Mouse (Mus musculus): ENCODE data around the gene Dlgap1. TPM values are rescaled to one million over a fixed set of nuclear protein-coding genes. Genes with fewer than 3 reads are reported as not detected.

Gene Dlgap1
- polyA plus RNA-seq (2017; shearing (Covaris generic)), result not detected

DNA sequence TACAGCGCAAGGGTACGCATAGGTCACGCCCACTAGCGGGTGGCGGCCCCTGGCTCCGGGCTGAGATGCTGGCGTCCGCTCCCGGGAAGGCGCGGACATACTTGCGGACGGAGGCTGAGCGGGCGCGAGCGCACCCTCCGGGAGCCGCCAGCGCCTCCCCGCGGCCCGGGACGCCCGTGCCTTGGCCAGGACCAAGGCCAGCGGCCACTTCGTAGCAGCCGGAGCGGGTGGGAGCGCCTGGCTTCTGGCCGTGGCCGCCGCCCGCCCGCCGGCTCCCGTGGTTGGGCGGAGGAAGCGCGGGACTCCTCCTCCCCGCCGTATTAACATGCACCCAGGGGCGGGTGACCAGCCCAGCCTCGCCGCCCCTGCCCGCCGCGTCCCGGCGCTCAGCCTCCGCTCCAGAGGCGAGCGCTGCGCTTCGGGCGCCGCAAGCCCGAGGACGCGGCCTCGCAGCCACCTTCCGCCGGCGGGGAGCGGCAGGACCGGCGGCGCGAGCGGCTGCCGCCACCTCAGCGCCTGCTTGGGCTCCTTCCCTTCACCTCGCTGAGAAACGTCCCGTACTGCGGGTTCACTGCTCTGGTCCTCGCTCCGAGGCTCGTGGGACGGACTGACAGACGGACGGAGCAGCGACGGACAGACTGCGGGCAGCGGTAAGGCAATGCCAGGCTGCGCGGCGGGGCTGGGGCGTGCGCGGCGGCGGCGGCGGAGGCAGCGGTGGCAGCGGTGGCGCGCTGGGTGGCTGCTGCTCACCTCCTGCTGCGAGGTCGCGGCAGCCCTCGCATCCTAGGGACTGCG, at the start of gene Dlgap1:
Dlgap1 (plus strand) TSS at position 53 of the 795 bp plus-strand sequence.

DNA sequence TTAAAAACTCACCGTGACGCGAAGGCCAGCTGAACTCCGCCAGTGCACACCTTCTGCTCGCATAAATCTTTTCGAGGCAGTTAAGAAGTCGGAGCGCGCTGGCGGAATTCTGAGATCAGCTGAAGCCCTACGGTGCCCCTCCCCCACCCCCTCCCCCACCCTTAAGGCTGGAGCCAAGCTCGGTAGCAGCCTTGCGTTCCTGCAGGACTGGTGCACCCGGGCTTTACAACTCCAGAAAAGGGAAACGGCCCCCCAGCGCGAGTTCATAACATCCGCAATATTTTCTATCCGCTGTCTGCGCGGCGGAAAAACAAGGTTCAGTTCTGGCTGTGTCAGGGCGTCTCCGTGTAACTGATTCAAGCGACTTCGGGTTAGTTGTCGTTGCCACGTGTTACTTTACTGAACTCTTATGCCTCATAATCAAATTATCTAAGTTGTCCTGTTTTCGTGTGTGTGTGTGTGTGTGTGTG, 884.6 kb downstream of the Dlgap1 start, which contains the start of gene Tgif1:
Tgif1 (minus strand) TSS at position 111 of the 470 bp plus-strand sequence.

